Mouse (Mus musculus): ENCODE results near the gene Magi2.

Magi2 gene

DNA sequence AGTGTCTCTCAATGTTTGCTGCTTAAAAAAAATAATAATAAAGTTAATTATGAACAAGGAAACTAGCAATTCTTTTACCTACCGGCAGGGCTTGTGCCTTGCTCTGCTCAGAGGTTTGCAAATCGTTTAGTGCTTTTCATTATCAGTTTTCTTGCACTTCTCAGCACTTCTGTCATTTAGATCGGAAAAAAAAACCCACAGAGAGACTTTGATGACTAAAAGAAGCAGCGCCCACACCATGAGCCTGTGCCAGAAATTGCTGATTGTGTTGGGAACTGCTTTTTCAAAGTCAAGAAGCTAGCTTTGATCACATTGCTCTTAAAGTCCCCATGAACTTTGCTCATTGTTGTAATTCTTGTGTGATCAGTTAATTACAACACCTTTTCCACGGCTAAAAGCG, 860.2 kb downstream of the Magi2 start:
- DNase-seq = no peak

DNA sequence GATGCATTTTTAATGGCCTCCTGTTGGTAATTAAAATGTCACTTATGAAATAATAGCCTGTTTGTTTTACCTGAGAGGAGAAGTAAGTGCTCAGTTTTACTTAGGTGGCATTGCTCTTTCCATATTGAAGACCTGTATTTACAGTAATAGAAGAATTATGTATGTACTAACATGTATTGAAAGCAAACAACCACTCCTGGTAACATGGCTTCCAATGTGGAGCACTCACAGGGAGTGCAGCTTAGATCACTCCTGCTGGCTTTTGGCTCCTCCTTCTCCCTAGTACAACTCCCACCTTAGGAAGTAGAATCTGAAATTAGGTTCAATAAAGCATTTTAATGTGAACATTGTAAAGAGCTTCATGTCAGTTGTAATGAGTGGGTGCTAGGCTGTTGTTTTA, 877.0 kb downstream of the Magi2 start:
- DNase-seq = no peak

DNA sequence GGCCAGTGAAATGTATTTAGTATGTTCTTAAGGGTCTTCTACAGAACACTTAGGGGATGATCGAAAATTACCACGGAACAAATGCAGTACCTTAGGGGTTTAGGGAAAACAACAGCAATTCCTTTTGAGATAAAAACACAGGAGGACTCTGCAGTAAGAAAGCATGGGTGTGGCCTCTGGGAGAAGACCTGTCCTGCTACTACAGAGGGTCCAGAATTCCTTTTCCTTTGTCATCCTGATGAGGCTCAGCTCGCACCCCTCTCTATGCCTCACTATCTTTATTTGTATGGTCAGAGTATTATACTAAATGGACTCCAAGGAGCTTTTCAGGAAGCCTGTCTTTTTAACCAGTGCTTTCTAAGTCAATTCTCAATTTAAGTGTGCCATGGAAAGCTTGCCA, 877.7 kb downstream of the Magi2 start:
- no peak for DNase-seq

DNA sequence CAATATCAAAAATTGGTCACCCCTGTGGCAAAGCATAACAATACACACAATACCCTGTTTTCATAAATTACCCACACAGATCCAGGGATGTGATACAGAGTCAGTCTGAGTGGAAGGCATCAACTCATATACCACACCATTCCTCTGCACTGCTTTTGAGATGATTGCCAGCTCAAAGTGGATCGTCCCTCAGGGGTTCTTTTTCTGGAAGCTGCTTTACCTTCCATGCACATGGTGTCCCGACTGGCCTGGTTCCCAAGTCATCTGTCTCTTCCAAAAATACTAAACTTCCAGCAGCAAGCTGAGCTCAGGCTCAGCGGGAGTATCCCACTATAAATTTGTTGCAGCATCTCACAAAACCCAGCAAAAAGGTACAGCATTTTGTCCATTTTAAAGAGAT, 882.7 kb downstream of the Magi2 start:
- DNase-seq = no peak

DNA sequence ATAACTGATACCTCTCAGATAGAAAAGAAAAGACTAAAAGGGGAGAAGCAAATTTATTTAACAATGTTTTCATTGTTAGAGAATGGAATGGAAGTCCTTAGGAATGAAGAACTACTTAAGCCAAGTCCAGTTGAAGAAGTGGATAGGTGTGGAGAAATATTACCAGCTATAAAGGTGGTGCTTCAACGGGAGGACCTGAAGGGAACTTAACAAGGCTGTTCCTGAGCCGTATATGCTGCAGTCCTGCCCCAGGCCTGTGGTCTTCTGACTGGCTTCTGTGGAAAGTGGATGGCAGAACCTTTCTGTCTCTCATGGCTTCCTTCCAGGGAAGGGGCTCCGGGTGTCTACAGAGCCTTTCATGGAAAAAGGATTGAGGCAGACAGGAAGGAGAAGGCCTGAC, 890.3 kb downstream of the Magi2 start:
- no peak for DNase-seq

DNA sequence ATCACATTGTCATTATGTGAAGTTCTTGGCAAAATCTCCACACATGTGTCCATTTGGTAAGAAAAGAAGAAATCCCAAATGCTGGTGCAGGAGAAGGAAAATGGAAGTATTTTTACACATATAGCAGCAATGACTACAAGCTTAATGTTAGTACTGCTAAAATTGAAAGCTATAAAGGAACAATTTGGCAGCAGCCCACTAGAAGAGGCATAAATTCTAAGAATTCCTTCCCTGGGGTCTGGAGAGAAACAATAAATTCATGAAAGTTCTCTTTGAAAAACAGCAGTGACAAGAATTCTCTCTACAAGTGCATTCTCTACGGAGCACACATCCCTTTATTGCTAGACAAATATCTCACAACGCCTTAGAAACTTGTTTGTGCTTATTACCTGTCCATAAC, 913.4 kb downstream of the Magi2 start:
- DNase-seq = no peak

DNA sequence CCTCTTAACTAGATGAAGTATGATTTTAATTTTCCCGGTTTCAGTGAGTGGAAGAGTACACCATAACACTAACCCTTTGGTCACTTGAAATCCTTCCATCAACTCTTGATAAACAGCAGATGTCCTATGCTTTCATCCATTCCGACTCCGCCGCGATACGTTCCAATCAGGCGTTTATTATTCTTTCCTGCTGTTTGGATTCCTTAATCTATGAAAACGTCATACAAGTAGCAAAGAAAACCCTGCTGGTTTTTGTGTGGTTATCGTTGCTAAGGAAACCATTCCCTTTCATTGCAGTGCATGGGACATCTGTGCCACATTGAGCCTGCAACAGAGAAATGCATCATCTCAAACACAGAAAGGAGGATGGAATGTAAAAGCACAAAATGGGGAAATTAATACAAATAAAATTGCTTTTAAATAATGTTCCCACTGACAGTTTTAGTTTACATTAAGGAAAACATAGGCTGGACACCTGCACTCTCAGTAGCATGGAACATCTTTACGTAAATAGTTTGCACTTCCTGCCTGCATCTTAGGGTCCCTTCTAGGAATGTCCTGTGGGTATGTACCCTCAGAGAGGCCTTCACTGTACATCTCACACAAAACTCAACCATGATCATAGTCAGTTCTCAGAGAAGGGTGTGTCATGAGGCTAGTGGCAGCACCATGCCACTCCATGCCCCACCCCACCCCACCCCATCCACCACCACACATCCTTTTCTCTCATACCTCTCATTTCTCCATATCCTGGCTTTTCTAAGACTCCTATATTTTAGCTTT, 914.0 kb downstream of the Magi2 start:
- no peak for DNase-seq

DNA sequence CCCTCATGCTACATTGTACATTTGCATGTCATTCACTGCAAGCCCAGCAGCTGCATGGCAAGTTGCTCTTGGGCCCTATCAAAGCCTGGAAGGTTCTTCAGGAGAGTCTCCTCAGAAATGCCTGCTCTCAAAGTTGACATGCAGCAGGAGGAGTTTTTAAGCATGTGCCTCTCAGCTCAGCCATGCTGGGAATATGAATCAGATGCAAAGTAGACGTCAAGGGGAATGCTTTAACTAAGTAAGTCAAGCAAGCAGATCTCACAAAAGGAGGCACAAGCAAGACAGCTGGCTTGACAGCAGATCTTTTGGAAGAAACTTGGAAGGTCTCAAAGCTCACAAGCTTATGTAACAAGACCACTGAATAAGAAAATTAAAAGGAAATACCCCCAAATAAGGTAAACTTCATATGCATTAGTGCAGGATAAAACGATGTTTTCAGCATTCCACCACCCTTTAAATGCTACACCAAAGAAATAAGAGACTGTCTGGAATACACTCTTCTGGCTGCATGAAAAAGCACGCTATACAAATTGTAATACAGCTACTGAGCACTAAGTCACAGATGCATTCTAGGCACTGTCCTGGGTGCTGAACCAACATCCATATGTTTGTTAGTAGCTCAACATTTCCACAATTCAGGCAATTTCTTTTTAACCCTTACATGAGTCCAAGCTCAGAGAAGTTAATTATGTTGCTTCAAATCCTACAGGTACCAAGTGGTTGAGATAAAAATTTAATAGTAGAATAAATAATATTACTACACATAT, 926.7 kb downstream of the Magi2 start:
- no peak for DNase-seq

DNA sequence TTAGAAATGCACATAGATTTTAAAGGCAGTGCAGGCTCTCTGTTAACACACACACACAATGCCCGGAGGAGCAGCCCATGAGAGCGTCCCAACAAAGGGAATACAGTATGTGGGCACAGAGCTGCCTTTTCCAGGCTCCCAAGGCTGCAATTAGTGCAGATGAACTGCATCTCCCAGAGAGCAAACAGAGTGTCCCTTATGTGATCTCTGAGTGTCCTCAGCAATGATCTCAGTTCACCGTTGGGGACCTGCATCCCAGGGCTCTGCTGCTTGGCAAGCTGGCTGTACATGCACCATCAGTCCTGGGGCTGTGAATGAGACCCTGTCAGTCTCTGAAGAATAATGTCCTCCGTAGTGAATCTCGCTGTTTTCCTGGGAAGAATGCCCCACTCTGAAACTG, 969.9 kb downstream of the Magi2 start:
- no peak for DNase-seq

DNA sequence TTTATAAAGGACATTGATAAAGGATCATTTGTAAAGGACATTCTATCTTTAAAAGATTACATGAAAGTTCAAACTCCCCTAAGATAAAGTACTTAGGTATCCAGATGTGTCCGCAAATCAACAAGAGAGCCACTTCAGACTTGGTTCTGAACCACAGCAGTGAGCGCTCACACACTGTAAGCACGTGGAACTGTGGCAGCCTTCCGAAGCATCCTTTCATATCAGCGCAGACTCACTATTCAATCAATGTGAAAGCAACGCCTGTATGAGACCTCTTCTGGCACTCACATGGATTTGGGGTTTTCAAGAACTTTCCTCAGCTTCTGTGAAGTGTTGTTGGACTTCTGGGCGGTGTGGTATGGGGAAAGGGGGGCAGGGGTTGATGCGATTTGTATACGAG, 970.6 kb downstream of the Magi2 start:
- DNase-seq = no peak

DNA sequence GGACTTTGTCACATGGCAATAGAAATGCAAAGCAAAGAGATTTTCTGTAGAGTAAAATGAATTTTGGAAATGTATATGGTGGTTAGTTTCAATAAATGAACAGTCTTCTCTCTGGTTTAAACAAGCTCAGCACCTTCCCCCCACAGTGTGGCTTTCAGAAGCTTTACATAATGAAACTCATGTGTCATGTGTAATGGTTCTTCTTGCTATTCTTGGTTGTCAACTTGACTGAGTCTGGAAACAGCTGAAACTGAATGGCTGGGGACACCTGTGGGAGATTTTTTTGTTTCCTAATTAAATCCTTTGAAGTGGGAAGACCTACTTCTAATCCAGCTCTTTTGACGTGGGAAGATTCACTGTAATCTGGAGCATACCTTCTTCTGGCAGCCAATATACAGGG, 974.5 kb downstream of the Magi2 start:
- no peak for DNase-seq

DNA sequence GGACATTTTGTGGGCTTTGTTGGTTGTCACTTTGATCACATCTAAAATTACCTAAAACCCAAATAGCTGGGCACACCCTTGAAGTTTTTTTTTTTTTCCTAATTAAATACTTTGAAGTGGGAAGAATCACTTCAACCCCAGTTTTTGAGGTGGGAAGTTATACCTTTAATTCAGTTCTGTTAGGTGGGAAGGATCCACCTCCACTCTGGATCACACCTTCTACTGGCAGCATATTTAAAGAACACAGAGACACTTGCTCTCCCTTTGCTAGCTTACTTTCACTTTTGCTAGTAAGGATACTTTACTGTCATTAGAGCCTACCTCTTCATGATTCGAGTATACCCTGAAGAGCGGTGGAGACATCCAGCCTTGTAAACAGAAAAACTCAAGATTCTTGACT, 981.3 kb downstream of the Magi2 start:
- no peak for DNase-seq

DNA sequence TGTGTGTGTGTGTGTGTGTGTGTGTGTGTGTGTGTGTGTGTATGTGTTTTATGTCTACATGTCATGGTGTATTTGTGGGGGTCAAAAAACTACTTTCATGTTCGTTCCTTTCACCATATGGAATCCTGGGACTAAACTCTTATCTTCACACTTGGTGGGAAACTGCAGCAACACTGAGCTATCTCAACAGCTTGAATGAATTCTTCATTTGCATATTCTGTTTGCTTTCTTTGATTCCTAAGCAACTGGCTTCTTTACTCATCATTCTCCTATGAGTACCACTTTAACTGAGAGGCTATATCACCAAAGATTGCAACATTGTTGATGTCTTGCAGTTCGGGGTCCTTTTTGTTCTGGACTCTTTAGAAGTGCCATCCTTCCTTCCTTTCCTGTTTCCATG, 986.5 kb downstream of the Magi2 start:
- DNase-seq = no peak

DNA sequence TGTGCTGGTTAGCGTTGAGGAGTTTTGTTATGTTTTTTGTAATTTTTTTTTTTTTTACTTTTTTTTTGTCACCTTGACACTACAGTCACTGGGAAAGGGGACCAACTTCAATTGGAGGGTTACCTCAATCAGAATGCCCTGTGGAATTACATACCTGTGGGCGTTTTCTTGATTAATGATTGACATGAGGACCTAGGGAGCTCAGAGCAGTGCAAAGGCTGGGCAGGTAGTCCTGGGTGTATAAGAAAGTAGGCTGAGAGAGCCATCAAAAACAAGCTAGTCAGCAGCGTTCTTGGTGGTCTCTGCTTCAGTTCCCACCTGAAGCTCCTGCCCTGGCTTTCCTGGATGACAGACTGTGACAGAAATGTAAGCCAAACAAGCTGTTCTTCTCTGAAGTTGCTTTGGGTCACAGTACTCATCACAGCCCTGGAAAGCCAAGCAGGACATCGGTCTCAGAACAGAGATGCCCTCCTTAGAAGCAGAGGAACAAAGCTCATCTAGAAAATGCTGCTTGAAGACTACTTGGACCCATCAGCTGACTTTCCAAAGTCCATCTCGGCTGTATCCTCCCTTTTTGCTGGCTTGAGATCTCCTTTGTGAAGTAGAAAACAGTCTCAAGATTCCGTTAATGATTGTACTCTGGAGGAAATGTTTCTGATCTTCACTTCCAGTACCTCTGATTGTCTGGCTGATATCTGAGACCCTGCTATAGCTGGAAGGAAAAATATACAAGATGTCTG, 999.8 kb downstream of the Magi2 start:
- DNase-seq = no peak

DNA sequence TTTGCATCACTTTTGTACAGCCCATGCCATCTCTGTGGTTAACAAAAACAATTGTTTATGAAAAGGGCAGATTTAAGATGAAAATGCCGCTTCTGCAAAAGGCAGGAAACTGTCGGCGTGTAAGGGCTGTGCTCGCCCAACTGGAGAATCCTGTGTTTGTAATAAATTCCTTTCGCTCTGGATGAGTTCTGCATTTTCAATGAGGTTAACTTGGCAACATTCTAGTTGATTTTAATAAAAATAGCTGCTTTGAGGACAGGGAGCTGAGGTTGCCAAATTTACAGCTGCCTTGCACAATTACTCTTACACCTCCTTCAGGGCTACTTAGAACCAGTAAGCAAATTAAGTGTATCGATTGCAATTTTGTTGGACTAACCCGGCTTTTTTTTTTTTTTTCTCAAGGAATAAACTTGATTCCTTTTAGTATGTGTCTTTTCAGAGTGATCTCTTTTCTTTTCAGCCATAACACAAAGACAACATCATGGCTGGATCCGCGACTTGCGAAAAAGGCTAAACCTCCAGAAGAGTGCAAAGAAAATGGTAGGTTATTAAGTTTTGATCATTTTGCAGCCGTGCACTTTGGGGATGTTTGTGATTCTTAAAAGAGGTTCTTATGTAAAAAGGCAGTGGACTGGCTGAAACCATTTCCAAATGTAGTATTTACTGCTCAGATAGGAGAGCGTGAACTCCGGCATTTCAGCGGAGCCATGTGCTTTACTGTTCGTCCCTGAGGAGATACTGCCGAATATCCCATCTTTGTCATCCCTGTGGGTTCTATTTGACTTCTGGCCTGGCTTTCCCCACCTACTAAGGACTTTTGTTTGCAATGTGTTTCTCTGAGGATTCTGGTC, 1001.3 kb downstream of the Magi2 start:
- no peak for DNase-seq

DNA sequence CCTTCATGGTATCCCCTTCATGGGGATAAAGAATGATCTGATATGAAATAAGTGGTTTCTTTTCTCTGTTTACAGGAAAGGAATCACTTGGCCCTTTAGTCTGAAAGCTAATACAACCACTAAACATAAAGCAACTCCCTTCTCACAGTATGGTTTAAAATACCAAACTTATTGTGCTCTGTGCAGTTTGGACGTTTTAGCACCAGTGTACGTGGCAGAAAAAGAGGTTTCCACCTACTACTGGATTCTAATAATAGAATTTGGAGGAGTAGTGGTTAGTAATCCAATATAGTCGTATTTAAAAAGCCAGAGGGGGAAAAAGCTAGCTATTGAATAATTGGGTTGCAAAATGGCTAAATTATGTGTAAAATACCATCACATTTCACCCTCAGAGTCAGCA, 1005.1 kb downstream of the Magi2 start:
- DNase-seq = no peak

DNA sequence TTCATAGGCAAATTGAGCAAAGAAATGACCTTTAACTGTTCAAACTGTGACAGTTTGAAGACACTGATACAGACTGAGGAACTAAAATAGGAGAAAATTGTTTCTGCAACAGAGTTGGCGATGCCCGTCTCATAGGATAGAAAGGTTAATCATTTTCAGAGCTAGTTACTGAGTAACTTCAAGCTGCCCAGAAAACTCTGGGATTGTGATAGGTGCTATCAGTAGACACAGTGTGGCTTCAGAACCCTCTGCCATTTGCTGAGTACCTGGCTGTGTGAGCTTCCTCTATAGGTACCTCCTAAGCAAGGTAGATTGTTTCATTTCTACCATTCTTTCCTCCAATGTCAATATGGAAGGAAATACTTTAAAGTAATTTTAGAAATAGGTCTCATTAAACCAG, 1014.7 kb downstream of the Magi2 start:
- no peak for DNase-seq

DNA sequence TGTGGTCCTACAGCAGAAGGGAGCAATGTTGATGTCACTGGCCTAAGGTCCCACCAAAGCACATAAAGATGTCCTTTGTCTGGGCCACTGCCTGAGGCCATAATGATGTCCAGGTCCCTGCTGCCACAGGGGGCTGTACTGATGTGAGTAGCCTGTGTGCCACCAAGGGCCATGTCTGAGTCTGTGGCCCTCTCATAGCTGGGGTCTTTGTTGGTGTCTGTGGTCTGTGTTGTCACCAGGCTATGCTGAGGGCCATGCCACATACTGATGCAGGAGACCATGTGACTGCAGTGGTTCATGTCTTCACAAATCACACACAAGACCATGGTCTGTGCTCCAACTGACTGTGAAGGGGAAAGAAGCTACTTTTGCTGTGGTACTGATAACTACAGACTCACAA, 1015.7 kb downstream of the Magi2 start:
- no peak for DNase-seq

DNA sequence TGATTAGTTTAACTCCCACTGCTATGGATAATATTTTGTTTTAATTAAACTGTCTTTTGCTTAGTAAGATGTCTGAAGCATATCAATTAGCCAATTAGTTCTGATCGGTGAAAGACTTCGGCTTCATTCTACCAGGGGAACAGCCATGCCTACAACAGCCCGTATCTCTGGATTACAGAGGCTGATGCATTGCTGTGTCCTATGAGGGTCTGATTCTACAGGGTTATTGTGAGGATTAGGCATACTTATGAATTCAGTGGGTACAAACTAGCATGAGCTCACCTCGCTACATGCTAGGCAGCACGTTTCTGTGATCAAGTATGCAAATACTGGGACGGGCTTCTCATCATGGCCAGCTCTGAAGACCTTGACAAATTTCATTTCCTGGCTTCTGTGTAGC, 1022.5 kb downstream of the Magi2 start:
- no peak for DNase-seq

DNA sequence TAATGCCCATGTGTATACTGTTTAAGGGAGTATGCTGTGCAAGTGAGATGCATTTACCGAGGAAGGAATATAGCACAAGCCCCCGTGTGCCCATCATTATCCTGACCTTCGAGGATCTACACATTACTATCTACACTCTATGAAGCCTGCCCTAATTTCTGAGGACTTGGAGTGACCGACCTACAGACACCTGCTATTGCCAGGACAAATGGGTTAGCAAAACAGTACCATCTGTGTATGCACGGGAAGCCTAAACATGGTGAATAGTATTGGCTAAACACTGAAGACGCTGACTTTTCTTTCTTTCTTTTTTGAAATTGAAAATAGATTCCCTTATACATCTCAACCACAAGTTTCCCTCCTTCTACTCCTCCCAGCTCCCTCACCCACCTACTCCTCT, 1024.7 kb downstream of the Magi2 start:
- no peak for DNase-seq

DNA sequence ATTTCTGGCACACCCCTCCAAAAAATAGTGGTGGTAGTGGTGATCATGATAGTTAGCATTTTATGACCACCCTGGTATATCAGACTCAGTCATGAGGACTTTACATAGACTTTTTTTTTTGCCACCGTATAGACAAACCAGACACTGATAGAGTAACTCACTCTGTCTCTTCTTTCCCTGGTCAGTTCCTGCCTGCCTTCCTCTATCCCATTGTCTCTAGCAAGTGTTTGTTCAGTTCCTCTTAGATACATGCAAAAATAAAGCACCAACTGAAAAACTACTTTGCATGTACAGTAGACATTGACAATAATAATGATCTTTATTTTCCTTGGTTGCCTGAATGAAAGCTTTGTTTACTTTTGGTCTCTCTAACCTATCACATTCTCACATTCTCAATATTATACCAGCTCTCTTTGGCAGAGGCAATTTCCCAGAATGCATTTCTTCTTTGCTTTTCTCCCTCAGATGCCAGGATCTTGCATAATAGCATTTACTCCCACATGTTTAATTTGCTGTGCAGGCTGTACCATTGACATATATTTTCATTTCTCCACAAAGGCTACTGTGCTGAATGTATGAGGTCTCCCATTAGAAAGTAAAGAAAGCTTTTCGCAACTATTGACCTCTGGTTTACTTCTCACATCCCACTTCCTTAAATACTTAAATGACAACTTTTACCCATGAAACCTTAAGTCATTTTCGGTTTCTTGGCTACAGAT, 1029.5 kb downstream of the Magi2 start:
- DNase-seq = no peak

DNA sequence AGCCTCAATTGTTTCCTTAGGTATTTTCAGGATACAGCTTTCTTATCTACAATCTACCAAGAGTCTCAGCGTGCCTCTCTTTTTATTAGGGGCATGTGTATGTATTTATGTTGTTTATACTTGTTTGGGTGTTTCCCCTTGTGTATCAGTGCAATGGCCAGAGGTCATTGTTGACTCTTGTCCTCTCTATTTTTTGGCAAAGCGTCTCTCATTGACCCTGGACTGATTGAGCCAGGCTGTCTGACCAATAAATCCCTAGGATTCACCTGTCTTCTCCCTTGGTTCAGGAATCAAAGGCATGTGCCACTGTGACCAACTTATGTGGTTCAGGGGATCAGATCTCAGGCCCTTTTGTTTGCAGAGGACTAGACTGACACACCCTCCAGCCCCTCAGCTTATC, 1030.1 kb downstream of the Magi2 start:
- no peak for DNase-seq
